Mouse (Mus musculus) C2C12 (cell line): ENCODE results near the gene Atg2b. TPM values are rescaled to one million over a fixed set of nuclear protein-coding genes. Genes with fewer than 3 reads are reported as not detected.
A peak's percentile ranks its signal among the peaks of the same experiment; 100 is the strongest.

Experiments
- H3K27me3 ChIP-seq: one replicate; pipeline ENCODE4 v1.6.1; 2011; ENCODE audit not compliant: control insufficient read depth, insufficient read depth, insufficient read length
- H3K36me3 ChIP-seq: one replicate; pipeline ENCODE4 v1.6.1; 2011; ENCODE audit not compliant: control insufficient read depth, insufficient read depth
- H3K4me3 ChIP-seq: one replicate; pipeline ENCODE4 v1.5.1; 2011; ENCODE audit warnings: mild to moderate bottlenecking, control low read depth; ENCODE audit not compliant: poor library complexity, insufficient read depth, severe bottlenecking
- H3K79me2 ChIP-seq: one replicate; pipeline ENCODE4 v1.6.1; 2011; ENCODE audit not compliant: control insufficient read depth, insufficient read depth
- H3K79me3 ChIP-seq: one replicate; pipeline ENCODE4 v1.6.1; 2011; ENCODE audit warnings: low read depth, control low read depth
- H3ac ChIP-seq: one replicate; pipeline ENCODE3; 2011; ENCODE audit warnings: low read depth; ENCODE audit not compliant: control insufficient read depth, insufficient read length
- CEBPB ChIP-seq: IDR thresholded peaks from one replicate; pipeline ENCODE4 v1.6.1; 2011; ENCODE audit warnings: low read depth, mild to moderate bottlenecking, control low read depth, moderate library complexity
- CTCF ChIP-seq: IDR thresholded peaks from one replicate; pipeline ENCODE4 v1.5.1; 2011; ENCODE audit not compliant: control insufficient read depth, insufficient read depth, insufficient read length
- FOSL1 ChIP-seq: IDR thresholded peaks from one replicate; pipeline ENCODE4 v1.8.0; 2011; ENCODE audit warnings: mild to moderate bottlenecking, low read length; ENCODE audit not compliant: poor library complexity, insufficient read depth, severe bottlenecking
- MAX ChIP-seq: IDR thresholded peaks from one replicate; pipeline ENCODE4 v1.6.1; 2011; ENCODE audit warnings: mild to moderate bottlenecking, control low read depth
- MYOD1 ChIP-seq: IDR thresholded peaks from one replicate; pipeline ENCODE4 v1.6.1; 2011; ENCODE audit warnings: low read depth; ENCODE audit not compliant: control insufficient read depth, insufficient read length
- MYOG ChIP-seq: IDR thresholded peaks from one replicate; pipeline ENCODE4 v1.6.1; 2011; ENCODE audit not compliant: control insufficient read depth, insufficient read length; ENCODE audit errors: extremely low read depth
- USF1 ChIP-seq: IDR thresholded peaks from one replicate; pipeline ENCODE4 v1.6.1; 2011; ENCODE audit warnings: low read depth, mild to moderate bottlenecking, control low read depth, moderate library complexity
- polyA plus RNA-seq: library from polyadenylated mRNA; unstranded; fragments of >200 nt; fragmentation: generic; extraction: Trizol; gene quantifications from one replicate; pipeline ENCODE4 v1.2.1, GENCODE M21; 2012; ENCODE audit warnings: missing spikeins

Atg2b gene
- polyA plus RNA-seq, 1 experiment = 15.9 TPM

- peaks cover 16% of the 10 kb centered on the region for H3K36me3 ChIP-seq
- no peak overlapping the region for H3ac ChIP-seq
- H3K4me3 ChIP-seq = no peak overlapping the region
- no peaks in the 10 kb centered on the region for H3K27me3 ChIP-seq
- H3K79me3 ChIP-seq = peaks cover 18% of the 10 kb centered on the region
- H3K79me2 ChIP-seq = peaks cover 48% of the 10 kb centered on the region
- TF ChIP-seq USF1 (no peak), MYOG (no peak), MAX (no peak)
Measured at GRCm38 (mm10) chr12:105689435-105689834, 4.4 kb upstream of the Atg2b start.

- TF ChIP-seq CEBPB (no peak), MAX (no peak), USF1 (no peak)
- Histone ChIP-seq H3K4me3 (no peak overlapping the region), H3K79me2 (peaks cover 57% of the 10 kb centered on the region), H3K36me3 (peaks cover 16% of the 10 kb centered on the region), H3ac (no peak overlapping the region), H3K27me3 (no peaks in the 10 kb centered on the region), H3K79me3 (peaks cover 25% of the 10 kb centered on the region)
Measured at GRCm38 (mm10) chr12:105688546-105688945, 3.5 kb upstream of the Atg2b start.

- Histone ChIP-seq H3K79me2 (peaks cover 68% of the 10 kb centered on the region), H3K27me3 (no peaks in the 10 kb centered on the region), H3K4me3 (no peak overlapping the region), H3ac (no peak overlapping the region), H3K36me3 (peaks cover 10% of the 10 kb centered on the region), H3K79me3 (peaks cover 35% of the 10 kb centered on the region)
- TF ChIP-seq FOSL1 (no peak), CTCF (no peak), USF1 (no peak), MYOG (no peak), MAX (no peak), CEBPB (no peak), MYOD1 (no peak)
Measured at GRCm38 (mm10) chr12:105687416-105687815, 2.4 kb upstream of the Atg2b start.

GRCm38 (mm10) chr12:105686791-105687190 lies 1.8 kb upstream of the Atg2b start:
- TF ChIP-seq MYOG (no peak), MYOD1 (no peak), USF1 (no peak), CEBPB (no peak), CTCF (no peak), FOSL1 (no peak), MAX (no peak)
- Histone ChIP-seq H3K36me3 (peaks cover 10% of the 10 kb centered on the region), H3K4me3 (no peak overlapping the region), H3ac (no peak overlapping the region), H3K79me3 (peaks cover 40% of the 10 kb centered on the region), H3K79me2 (peaks cover 75% of the 10 kb centered on the region), H3K27me3 (no peaks in the 10 kb centered on the region)

- H3K4me3 ChIP-seq = peak within 1 kb of the TSS; percentile 90
- H3K79me2 ChIP-seq = peaks cover 92% of the 10 kb centered on the region
- H3K36me3 ChIP-seq = peaks cover 6% of the 10 kb centered on the region
- no peak for TF ChIP-seq MYOD1
- TF ChIP-seq FOSL1 = no peak
- TF ChIP-seq CTCF = no peak
- peak; percentile 24 for TF ChIP-seq MAX
- TF ChIP-seq USF1 = peak; percentile 74
- H3K79me3 ChIP-seq = peaks cover 50% of the 10 kb centered on the region
- peak within 1 kb of the TSS; percentile 89 for H3ac ChIP-seq
- H3K27me3 ChIP-seq = no peaks in the 10 kb centered on the region
Measured at GRCm38 (mm10) chr12:105683933-105684901, 794 bp downstream of the Atg2b start, which contains the start of gene Gskip. Gene Gskip, plus strand, starts transcription at chr12:105684829.

GRCm38 (mm10) chr12:105678762-105679161 lies 6.2 kb downstream of the Atg2b start:
- Histone ChIP-seq H3ac (no peak overlapping the region), H3K36me3 (peaks cover 23% of the 10 kb centered on the region), H3K79me3 (peaks cover 56% of the 10 kb centered on the region), H3K79me2 (peaks cover 80% of the 10 kb centered on the region), H3K4me3 (no peak overlapping the region), H3K27me3 (no peaks in the 10 kb centered on the region)
- TF ChIP-seq FOSL1 (no peak), USF1 (no peak), CTCF (no peak), MYOD1 (no peak), CEBPB (no peak), MYOG (no peak), MAX (no peak)
